Mouse (Mus musculus): Measurements from ENCODE around the gene Cdyl2. TPM values are rescaled to one million over a fixed set of nuclear protein-coding genes. Genes with fewer than 3 reads are reported as not detected.

Gene Cdyl2
- polyA plus RNA-seq, 1 experiment, result 6.5 TPM

GRCm38 (mm10) chr8:116619221-116619620 is 113.6 kb downstream of the Cdyl2 start:
- H3K4me3 ChIP-seq (replicated peaks; ENCODE audit: insufficient read depth, low read depth, low read length), result no peak overlapping the region
- peaks cover 52% of the 10 kb centered on the region for H3K4me1 ChIP-seq (ENCODE audit: control insufficient read depth, insufficient read depth, low read length)
- DNase-seq, result no peak
- WGBS, result 91% methylated on average over 5 of the region's 5 CpGs
- H3K27ac ChIP-seq (ENCODE audit: insufficient read depth, low read length), result no peak overlapping the region
- TF ChIP-seq CTCF (IDR thresholded peaks at IDR 0.05; ENCODE audit: borderline replicate concordance, insufficient read depth, low read depth, low read length), result no peak
- TF ChIP-seq POLR2A (IDR thresholded peaks at IDR 0.05; ENCODE audit: borderline replicate concordance, insufficient read depth, low read length), result no peak
- no peaks in the 10 kb centered on the region for H3K27me3 ChIP-seq (ENCODE audit: control insufficient read depth, insufficient read depth, low read length)

GRCm38 (mm10) chr8:116618797-116619196 is 114.0 kb downstream of the Cdyl2 start:
- DNase-seq, result no peak
- 89% methylated on average over 10 of the region's 10 CpGs for WGBS
- Histone ChIP-seq H3K4me3 (replicated peaks; ENCODE audit: insufficient read depth, low read depth, low read length) (no peak overlapping the region), H3K27me3 (ENCODE audit: control insufficient read depth, insufficient read depth, low read length) (no peaks in the 10 kb centered on the region), H3K4me1 (ENCODE audit: control insufficient read depth, insufficient read depth, low read length) (peaks cover 55% of the 10 kb centered on the region), H3K27ac (ENCODE audit: insufficient read depth, low read length) (no peak overlapping the region)
- TF ChIP-seq CTCF (IDR thresholded peaks at IDR 0.05; ENCODE audit: borderline replicate concordance, insufficient read depth, low read depth, low read length) (no peak), POLR2A (IDR thresholded peaks at IDR 0.05; ENCODE audit: borderline replicate concordance, insufficient read depth, low read length) (no peak)

DNA sequence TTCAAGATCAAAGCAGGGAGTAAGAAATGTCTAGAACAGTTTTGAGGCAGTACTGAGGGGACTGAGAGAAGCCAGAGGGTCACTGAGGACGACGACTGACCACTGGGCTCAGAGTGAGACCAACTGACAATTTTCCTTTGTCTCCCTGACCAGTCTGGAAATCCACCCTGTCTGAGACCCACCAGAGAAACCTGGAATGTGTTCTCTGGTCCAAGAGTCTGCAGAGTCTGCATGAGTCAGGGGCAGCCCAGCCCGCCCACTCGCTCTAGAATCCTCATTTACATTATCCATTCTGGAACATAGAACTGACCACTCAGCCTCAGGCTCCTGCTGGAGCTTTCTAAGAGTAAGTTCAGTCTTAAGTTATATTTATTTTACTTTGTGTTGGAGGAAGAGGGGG is 114.9 kb downstream of the Cdyl2 start:
- no peak for DNase-seq
- Histone ChIP-seq H3K4me1 (ENCODE audit: control insufficient read depth, insufficient read depth, low read length) (peaks cover 55% of the 10 kb centered on the region), H3K4me3 (replicated peaks; ENCODE audit: insufficient read depth, low read depth, low read length) (no peak overlapping the region), H3K27me3 (ENCODE audit: control insufficient read depth, insufficient read depth, low read length) (no peaks in the 10 kb centered on the region), H3K27ac (ENCODE audit: insufficient read depth, low read length) (no peak overlapping the region)
- TF ChIP-seq POLR2A (IDR thresholded peaks at IDR 0.05; ENCODE audit: borderline replicate concordance, insufficient read depth, low read length) (no peak), CTCF (IDR thresholded peaks at IDR 0.05; ENCODE audit: borderline replicate concordance, insufficient read depth, low read depth, low read length) (no peak)
- 90% methylated on average over 4 of the region's 4 CpGs for whole genome bisulfite sequencing

DNA sequence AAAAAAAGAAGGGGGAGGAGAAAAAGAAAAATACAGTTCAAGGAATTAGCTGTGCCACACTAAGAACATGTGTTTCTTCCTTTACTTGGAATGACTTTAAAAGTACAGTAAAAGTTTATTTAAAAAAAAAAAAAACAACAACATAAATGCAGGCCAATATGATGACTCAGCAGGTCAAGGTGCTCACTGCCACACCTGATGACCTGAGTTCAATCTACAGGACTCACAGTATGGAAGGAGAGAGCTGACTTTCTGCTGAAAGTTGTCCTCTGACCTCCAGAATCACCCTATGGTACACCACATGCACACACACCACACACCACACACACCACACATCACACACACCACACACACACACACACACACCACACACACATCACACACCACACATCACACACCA is 116.4 kb downstream of the Cdyl2 start:
- TF ChIP-seq POLR2A (IDR thresholded peaks at IDR 0.05; ENCODE audit: borderline replicate concordance, insufficient read depth, low read length), result no peak
- no peak for TF ChIP-seq CTCF (IDR thresholded peaks at IDR 0.05; ENCODE audit: borderline replicate concordance, insufficient read depth, low read depth, low read length)
- H3K4me1 ChIP-seq (ENCODE audit: control insufficient read depth, insufficient read depth, low read length), result peaks cover 41% of the 10 kb centered on the region
- H3K4me3 ChIP-seq (replicated peaks; ENCODE audit: insufficient read depth, low read depth, low read length), result no peak overlapping the region
- H3K27ac ChIP-seq (ENCODE audit: insufficient read depth, low read length), result no peak overlapping the region
- no peaks in the 10 kb centered on the region for H3K27me3 ChIP-seq (ENCODE audit: control insufficient read depth, insufficient read depth, low read length)
- DNase-seq, result no peak

DNA sequence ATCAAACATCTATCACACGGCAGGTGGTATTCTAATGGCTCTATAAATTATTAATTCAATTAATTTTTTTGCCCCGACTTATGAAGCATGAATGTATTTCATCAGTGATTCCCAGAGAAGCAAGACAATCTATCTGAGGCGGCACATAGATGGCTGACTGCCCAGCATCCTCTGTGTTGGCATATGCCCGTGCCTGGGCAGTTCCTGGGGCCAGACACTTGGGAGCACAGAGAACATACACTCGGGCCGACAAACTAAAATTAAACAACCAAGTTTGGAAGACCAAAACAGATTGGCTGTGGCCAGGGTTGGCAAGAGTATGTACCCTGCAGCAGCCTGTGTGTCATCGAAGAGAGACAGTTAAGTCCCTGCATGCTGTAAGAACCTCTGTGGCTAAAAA is 117.9 kb downstream of the Cdyl2 start:
- no peak for TF ChIP-seq POLR2A (IDR thresholded peaks at IDR 0.05; ENCODE audit: borderline replicate concordance, insufficient read depth, low read length)
- no peak for TF ChIP-seq CTCF (IDR thresholded peaks at IDR 0.05; ENCODE audit: borderline replicate concordance, insufficient read depth, low read depth, low read length)
- DNase-seq, result peak; percentile 91 to 95
- WGBS, result 11% methylated on average over 7 of the region's 7 CpGs
- Histone ChIP-seq H3K4me3 (replicated peaks; ENCODE audit: insufficient read depth, low read depth, low read length) (no peak overlapping the region), H3K27me3 (ENCODE audit: control insufficient read depth, insufficient read depth, low read length) (no peaks in the 10 kb centered on the region), H3K27ac (ENCODE audit: insufficient read depth, low read length) (peak overlapping the region; percentile 33; the same call in 1 of the 2 replicates), H3K4me1 (ENCODE audit: control insufficient read depth, insufficient read depth, low read length) (peaks cover 31% of the 10 kb centered on the region)

DNA sequence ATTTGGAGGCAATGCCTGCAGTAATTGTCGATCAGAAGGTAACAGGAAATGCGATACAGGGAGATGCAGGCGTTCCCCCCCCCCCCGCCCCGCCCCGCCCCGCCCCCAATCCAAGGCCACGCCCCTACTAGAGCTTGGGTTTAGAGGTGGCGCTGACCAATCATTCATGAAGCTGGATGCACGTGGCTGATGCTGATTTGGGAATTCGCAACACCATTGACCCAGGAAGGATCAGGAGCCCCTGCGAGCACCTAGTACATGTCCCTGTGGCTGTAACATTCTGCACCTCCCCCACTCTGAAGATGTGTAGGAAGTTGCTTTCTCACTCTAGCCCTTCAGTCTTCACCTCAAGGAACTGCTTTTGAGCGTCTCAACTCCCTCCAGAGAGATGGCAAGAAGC is 126.6 kb downstream of the Cdyl2 start:
- H3K27ac ChIP-seq (ENCODE audit: insufficient read depth, low read length), result no peak overlapping the region
- H3K4me1 ChIP-seq (ENCODE audit: control insufficient read depth, insufficient read depth, low read length), result peaks cover 14% of the 10 kb centered on the region
- no peak for DNase-seq
- H3K27me3 ChIP-seq (ENCODE audit: control insufficient read depth, insufficient read depth, low read length), result no peaks in the 10 kb centered on the region
- 55% methylated on average over 13 of the region's 13 CpGs for WGBS
- H3K4me3 ChIP-seq (replicated peaks; ENCODE audit: insufficient read depth, low read depth, low read length), result no peak overlapping the region
- TF ChIP-seq CTCF (IDR thresholded peaks at IDR 0.05; ENCODE audit: borderline replicate concordance, insufficient read depth, low read depth, low read length) (no peak), POLR2A (IDR thresholded peaks at IDR 0.05; ENCODE audit: borderline replicate concordance, insufficient read depth, low read length) (no peak)

GRCm38 (mm10) chr8:116602806-116603205 is 130.0 kb downstream of the Cdyl2 start:
- WGBS, result 91% methylated on average over 4 of the region's 4 CpGs
- Histone ChIP-seq H3K27me3 (ENCODE audit: control insufficient read depth, insufficient read depth, low read length) (no peaks in the 10 kb centered on the region), H3K4me3 (replicated peaks; ENCODE audit: insufficient read depth, low read depth, low read length) (no peak overlapping the region), H3K4me1 (ENCODE audit: control insufficient read depth, insufficient read depth, low read length) (peaks cover 7% of the 10 kb centered on the region), H3K27ac (ENCODE audit: insufficient read depth, low read length) (no peak overlapping the region)
- no peak for TF ChIP-seq POLR2A (IDR thresholded peaks at IDR 0.05; ENCODE audit: borderline replicate concordance, insufficient read depth, low read length)
- TF ChIP-seq CTCF (IDR thresholded peaks at IDR 0.05; ENCODE audit: borderline replicate concordance, insufficient read depth, low read depth, low read length), result peak; percentile 37; the same call in 1 of the 2 replicates
- no peak for DNase-seq

- 89% methylated on average over 6 of the region's 6 CpGs for WGBS
- no peak for TF ChIP-seq CTCF (IDR thresholded peaks at IDR 0.05; ENCODE audit: borderline replicate concordance, insufficient read depth, low read depth, low read length)
- no peak for TF ChIP-seq POLR2A (IDR thresholded peaks at IDR 0.05; ENCODE audit: borderline replicate concordance, insufficient read depth, low read length)
- Histone ChIP-seq H3K4me1 (ENCODE audit: control insufficient read depth, insufficient read depth, low read length) (no peaks in the 10 kb centered on the region), H3K27me3 (ENCODE audit: control insufficient read depth, insufficient read depth, low read length) (no peaks in the 10 kb centered on the region), H3K4me3 (replicated peaks; ENCODE audit: insufficient read depth, low read depth, low read length) (no peak overlapping the region), H3K27ac (ENCODE audit: insufficient read depth, low read length) (no peak overlapping the region)
- no peak for DNase-seq
Measured at GRCm38 (mm10) chr8:116599728-116600127, 133.1 kb downstream of the Cdyl2 start.

Data from cerebellum, adult 2 months (tissue).